Mouse (Mus musculus): ENCODE data around the gene Mid1.
"Not testable (repeated sequence)": the region's sequence is repeated elsewhere in the genome, so short reads cannot be mapped to it uniquely, and the experiment has no call there.

Mid1 gene

DNA sequence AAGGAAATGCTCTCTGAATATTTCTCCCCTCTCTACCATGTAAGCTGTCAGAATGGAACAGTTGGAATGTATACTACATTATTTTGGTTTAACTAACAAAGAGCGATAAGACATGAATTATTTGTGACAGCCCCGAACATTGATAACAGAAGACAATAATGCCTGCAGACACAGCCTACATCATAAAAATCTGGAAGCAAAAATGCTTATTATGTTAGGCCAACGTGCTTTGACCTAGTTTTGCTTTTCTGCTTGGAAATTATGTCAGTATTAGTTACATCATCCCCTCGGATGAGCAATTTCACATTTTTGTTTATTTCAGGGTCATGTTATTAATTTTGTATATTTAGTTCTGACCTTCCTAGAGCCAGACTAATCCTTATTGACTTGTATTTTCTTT, 205.5 kb downstream of the Mid1 start:
- no peak for DNase-seq

DNA sequence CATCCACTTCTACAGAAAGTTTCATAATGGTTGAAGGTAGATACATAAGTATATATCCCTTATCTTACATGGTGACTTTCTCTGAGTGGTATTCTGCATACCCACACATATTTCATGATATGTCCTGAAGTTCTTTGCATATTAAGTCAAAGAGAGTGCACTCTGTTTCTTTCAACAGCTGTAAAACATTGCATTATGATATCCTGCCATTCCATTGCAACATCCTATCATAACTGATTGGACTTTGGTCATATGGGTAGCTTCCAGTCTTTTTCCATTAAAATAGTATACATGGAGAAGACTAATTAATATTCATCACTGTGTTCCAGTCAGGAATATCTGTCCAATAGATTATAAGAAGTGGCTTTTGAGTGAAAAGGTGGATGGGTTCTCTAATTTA, 207.1 kb downstream of the Mid1 start:
- DNase-seq: no peak

DNA sequence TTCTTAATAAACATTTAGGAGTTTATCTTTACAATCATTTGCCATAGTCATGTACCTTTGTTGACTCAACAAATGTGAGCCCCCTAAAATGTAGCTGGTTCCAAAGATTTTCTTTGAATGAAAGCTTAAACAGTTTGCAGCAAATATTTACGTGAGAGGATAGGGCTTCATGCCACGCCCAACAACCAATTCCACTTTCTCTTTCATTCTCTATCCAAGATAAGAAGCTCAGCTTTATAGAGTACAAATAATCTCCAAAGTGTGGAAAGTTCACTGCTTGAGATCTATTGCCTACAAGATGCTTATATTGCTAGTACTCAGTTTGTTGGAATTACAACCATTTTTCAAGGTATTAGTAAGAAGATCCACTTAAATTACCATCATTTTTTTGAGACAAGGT, 207.6 kb downstream of the Mid1 start:
- DNase-seq: no peak

- DNase-seq: no peak
Observed at GRCm38 (mm10) chrX:169899227-169899950, 214.4 kb downstream of the Mid1 start.

DNA sequence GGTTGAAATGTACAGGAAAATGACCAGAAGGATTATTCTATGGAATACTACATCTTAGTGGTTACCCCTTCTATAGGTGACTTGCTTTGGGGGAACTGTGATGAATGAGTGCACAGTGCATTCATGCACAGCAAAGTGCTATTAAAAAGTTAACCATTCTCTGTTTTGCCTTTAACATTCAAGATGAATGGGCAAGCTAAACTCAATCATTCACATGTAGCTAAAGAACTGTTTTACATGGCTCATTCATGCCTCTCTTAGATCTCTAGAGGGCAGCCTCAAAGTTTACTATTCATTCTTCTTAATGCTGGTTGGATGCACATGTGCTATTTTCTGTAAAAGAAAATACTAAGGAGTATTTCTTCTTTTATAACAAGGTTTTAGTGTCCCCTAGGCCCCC, 217.9 kb downstream of the Mid1 start:
- DNase-seq: no peak

DNA sequence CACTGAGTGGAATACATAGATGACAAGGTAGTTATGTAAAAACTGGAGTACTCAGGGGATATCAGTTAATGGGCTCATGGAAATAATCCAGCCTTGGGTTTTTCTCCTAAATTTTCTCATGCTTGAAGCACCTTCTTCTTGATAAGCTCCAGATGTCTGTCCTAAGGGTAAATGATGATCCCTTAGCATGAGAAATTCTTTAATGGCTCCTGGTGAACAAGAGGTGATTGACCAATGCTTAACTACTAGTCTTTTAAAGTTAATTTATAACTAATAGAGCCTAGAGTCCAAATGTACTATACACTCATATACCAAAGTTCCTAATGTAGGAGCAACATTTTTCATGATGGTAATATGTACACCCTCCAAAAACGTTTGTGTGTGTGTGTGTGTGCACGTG, 218.7 kb downstream of the Mid1 start:
- DNase-seq: no peak

GRCm38 (mm10) chrX:169906054-169906508, 221.1 kb downstream of the Mid1 start:
- peak; percentile 69 for DNase-seq

DNA sequence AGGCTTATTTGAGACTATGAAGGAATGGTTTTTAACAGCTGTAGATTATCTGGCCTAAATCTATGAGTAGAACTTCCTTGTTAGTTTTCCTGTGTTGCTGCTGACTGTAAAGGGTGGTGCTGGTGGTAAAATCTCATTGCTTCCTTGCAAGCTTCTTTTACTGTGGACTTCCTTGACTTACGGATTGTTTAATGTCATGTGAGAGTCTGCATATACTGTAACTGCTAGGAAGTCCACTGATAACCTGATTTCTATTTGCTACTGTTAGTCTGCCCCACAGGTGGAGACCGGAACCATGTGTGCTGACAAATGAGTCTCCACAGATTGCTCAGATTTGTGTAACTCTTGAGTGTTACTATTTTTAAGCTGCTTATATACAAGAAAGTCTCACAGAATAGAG, 224.9 kb downstream of the Mid1 start:
- no peak for DNase-seq

DNA sequence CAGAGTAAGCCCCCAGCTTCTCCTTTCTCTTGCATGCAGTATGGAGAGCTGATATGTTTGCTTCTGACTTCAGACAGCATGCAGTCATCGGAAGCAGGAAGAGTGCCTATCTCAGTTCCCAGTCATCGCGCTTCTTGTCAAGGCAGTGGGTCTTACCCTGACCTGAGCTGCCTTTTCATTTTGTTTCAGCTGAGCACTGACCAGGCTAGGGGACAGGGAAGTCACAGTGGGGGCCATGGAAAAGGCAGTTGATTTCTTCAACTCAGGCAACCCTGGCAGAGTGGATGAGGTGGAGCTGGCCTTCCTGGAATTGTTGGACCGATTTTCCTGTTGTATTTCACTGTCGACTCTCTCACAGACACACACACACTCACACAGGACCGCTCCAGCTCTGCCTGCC, 230.7 kb downstream of the Mid1 start:
- no peak for DNase-seq

GRCm38 (mm10) chrX:169922541-169922940, 237.5 kb downstream of the Mid1 start:
- DNase-seq: no peak

DNA sequence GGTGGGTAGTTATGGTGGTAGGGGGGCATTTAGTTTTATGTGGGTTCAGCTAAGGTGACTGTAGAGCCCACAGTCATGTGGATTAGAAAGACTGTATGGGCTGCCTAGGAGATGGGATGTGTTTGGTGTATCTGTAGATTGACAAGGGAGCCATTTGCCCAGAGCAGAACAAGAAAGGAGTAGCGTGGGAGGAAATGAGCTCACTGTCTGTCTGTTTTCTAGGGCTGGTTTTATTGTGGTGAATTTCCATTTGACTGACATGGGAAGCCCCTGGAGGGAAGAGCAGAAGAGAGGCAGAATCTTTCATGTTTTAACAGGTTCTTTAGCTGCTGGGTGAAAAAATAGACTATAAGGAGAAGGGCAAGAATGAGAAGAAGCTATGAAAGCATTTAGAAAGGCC, 238.4 kb downstream of the Mid1 start:
- DNase-seq: no peak

DNA sequence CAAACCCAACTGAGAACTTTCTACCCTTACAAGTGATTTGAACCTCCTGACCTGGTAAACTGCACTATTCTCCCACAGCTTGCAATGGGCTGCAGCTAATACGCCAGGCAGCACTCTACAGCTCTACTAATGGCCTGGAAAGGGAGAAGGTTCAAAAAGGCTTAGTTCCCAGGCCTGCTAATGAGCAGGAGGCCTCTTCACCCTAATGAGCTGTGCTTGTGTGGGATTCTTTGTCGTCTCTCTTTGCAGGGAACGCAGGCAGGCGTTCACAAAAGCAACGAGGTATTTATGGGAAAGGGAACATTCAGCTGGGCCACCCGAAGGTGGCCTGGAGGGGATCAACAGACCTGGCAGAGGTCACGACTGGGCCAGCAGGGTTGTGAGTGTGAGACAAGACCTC, 240.6 kb downstream of the Mid1 start:
- DNase-seq: no peak

DNA sequence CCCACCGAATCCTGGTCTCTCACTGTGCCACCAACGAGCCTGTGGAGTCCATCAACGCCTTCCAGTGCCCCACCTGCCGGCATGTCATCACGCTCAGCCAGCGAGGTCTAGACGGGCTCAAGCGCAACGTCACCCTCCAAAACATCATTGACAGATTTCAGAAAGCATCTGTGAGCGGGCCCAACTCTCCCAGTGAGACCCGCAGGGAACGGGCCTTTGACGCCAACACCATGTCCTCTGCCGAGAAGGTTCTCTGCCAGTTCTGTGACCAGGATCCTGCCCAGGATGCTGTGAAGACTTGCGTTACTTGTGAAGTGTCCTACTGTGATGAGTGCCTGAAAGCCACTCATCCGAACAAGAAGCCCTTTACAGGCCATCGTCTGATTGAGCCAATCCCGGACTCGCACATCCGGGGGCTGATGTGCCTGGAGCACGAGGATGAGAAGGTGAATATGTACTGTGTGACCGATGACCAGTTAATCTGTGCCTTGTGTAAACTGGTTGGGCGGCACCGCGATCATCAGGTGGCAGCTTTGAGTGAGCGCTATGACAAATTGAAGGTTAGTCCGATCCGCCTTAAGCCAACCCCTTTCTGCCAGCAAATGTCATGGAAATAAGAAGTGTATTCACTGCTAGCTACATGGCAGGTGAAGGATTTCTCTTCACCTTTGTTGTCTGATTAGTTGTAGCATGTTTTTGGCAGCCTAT, 242.3 kb downstream of the Mid1 start:
- no peak for DNase-seq

DNA sequence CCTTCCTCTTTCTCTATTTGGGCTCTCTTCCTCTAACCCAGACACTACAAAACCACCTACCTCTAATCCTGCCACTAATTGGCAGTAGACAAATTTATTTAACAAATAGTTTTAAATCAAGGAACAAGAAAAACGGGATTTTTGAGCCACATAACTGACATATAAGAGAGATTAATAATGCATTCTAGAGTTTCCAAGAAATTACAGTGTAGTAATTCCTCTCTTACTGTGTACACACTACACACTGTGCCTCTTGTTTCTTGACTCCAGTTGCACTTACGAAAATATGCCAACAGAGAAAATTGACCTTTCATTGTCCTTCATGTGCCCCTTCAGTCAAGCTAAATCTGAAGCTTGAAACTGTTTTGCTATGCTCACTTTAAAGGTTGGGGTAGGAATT, 245.9 kb downstream of the Mid1 start:
- no peak for DNase-seq

DNA sequence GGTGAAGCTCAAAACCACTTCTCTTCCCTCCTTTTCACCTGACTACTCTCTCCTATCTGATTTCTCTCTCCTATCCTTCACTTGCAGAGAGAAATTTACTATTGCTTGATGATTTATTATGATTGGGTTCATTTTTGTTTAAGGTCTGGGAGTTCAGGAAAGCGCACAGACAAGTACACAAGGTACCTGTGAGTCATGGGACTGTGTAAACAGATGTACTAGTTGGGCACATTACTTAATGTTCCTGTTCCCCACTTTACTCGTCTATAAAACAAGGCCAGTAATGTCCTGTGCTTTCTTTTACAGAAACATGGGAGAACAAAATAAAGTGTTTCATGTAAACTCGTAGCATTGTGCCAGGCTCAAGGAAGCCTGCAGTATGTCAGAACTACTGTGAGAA, 248.2 kb downstream of the Mid1 start:
- no peak for DNase-seq

DNA sequence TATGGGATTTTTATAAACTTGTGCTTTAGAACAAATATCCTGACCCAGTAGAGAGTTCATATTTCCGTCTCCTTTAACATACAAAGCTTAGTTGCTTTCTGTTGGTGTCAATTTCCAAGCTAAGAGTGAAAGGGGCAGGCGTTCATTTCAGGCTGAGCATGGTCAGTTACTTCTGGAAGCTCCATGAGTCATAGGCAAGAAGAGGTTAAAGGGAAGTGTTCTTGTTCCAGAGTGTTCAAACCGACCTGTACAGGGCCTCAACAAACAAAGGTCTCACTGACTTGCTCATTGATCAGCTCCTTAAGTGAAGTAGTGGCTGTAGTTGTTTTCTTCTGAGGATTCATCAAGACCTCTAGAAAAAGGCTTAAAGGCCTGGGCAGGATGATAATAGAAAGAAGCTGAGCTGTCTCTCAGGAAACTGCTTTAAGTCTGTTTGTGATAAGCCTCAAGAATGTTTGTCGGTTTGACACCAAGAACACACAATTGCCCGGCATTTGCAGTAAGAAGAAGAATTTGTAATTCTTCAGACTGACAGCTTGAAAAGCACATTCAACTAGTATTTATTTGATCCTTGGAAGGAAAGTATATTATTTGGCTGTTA, 252.2 kb downstream of the Mid1 start:
- no peak for DNase-seq

DNA sequence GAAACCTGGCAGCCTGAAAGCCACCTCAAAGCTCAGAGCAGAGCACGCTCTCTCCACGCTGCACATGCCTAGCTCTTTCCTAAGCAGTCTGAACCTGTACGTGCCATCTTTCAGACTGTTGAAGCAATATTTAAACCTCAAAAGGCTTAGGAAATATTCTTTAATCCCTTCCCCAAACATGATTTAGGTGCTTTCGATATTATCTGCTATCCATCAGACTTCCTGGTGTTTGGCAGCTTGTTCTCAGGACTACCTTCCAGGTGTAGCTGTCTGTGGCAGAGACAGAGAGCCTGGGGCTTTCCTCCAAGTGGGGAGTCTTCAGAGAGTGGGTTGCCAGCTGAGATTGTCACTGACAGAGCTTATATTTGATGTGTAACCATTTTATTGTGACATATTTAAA, 255.5 kb downstream of the Mid1 start:
- no peak for DNase-seq

DNA sequence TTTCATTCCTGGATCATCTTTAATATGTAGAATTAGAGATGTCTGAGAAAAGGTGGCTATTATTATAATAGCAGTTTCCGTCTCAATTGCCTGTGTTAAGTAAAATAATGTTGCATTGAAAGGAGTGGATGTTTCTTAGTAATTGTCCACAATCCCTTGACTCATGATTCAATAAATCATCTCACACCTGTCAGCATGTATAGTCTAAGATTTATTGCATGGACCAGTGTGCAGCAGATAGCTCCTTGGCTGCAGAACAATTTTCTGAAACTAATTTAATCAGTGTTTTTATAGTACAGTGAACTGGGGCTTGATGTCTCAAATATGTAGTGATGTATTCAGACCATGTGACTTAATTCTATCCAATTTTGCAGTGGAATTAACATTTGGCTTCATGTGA, 265.6 kb downstream of the Mid1 start:
- DNase-seq: no peak

GRCm38 (mm10) chrX:169969337-169969736, 284.3 kb downstream of the Mid1 start:
- no peak for DNase-seq

DNA sequence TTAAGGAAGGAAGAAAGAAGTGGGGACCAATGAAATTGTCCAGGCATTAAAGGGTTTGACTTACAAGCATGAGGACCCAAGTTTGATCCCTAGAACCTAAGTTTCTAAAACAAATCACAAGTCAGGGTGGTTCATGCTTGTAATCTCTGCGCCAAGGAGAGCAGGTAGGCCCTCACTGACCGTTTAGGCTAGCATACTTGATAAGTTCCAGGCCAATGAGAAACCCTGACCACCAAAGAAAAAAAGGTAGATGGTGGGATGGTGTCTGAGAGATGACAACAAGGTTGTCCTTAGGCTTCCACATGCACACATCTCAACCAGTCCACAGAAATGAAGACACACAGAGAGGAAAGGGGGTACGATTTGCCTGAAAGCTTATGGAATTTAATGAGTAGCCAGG, 284.8 kb downstream of the Mid1 start:
- DNase-seq: not testable (repeated sequence)

DNA sequence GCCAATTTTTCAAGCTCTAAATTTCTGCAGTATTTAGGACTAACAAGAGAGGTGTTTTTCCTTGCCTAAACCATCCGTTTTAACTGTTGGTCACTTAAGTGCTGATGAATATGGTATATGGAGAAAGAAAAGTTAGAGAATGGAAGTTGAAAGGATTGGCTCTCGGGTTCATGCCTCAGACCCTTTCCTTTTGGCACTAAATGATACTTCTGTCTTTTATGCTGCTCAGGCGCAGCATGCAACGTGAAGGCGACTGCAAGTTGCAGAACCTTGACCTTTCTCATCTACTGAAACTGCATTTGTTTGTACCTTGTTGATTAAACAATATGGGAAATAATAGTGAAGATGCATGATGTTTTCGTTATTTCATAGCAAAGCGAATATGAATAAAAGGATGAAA, 285.5 kb downstream of the Mid1 start:
- DNase-seq: not testable (repeated sequence)

GRCm38 (mm10) chrX:169971562-169971961, 286.6 kb downstream of the Mid1 start:
- DNase-seq: not testable (repeated sequence)

DNA sequence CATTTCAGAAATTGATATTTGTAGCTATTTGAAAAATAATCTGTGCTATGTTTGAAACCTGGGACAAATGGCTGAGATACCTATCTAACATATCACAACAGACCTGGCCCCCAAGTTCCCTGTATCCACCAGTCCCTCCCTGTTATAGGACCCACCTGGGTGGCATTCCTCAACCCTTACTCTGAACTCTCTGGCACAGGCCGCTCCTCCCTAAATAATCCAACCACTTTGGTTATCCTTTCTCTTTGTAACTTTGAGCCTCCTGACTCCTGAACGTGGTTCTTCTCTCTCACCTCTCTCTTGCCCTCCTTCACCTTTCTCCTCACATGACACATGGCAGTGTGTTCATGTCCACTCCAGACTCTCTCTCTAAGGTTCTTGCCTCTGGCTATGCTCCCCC, 287.1 kb downstream of the Mid1 start:
- DNase-seq: peak; percentile 5

- DNase-seq: peak; percentile 37
Observed at GRCm38 (mm10) chrX:169972791-169973494, 287.9 kb downstream of the Mid1 start.

Measured in kidney, postnatal 10 days (tissue).